Mouse (Mus musculus) forebrain, embryonic 11.5 days (tissue): ENCODE results near the gene Chchd6. TPM values are rescaled to one million over a fixed set of nuclear protein-coding genes. Genes with fewer than 3 reads are reported as not detected.

Experiments used
- ATAC-seq: fragments of 200-750 bp; cut with Nextera tagmentation; replicated peaks from 2 replicates; pipeline ENCODE4 v1.8.0; 2017; ENCODE audit warnings: moderate TSS enrichment; ENCODE audit not compliant: low FRiP score
- DNase-seq: peaks from one replicate; pipeline ENCODE4 v3.0.0-alpha.2; 2017; ENCODE audit warnings: low spot score
- H3K27ac ChIP-seq: fragments of 300-500 bp; sonication (generic); 2 replicates; pipeline ENCODE4 v1.5.1; 2014; ENCODE audit warnings: low read depth, low read length
- H3K27me3 ChIP-seq: fragments of 300-500 bp; sonication (generic); 2 replicates; pipeline ENCODE4 v1.6.1; 2014; ENCODE audit warnings: mild to moderate bottlenecking, low read length, mixed read lengths; ENCODE audit not compliant: control insufficient read depth, insufficient read depth
- H3K36me3 ChIP-seq: fragments of 300-500 bp; sonication (generic); 2 replicates; pipeline ENCODE4 v1.6.1; 2014; ENCODE audit warnings: mild to moderate bottlenecking, low read length, moderate library complexity, mixed read lengths; ENCODE audit not compliant: control insufficient read depth, insufficient read depth
- H3K4me1 ChIP-seq: fragments of 300-500 bp; sonication (generic); replicated peaks from 2 replicates; pipeline ENCODE4 v1.6.1; 2014; ENCODE audit warnings: low read length, mixed read lengths; ENCODE audit not compliant: control insufficient read depth, insufficient read depth
- H3K4me2 ChIP-seq: fragments of 300-500 bp; sonication (generic); 2 replicates; pipeline ENCODE4 v1.6.1; 2014; ENCODE audit warnings: low read depth, mild to moderate bottlenecking, low read length, moderate library complexity, mixed read lengths; ENCODE audit not compliant: severe bottlenecking
- H3K4me3 ChIP-seq: fragments of 300-500 bp; sonication (generic); 2 replicates; pipeline ENCODE4 v1.5.1; 2014; ENCODE audit warnings: low read depth, low read length
- H3K9ac ChIP-seq: fragments of 300-500 bp; sonication (generic); 2 replicates; pipeline ENCODE4 v1.6.1; 2014; ENCODE audit warnings: low read length
- H3K9me3 ChIP-seq: fragments of 300-500 bp; sonication (generic); 2 replicates; pipeline ENCODE4 v1.6.1; 2016; ENCODE audit warnings: low read length, mixed read lengths; ENCODE audit not compliant: control insufficient read depth
- WGBS: fragments of 180-500 bp; shearing (Covaris S2); extraction: QIAGEN DNeasy Blood & Tissue Kit; methylation state at CpG from one replicate; pipeline ENCODE4 v1.1.7; 2014; 5-methylcytosine and 5-hydroxymethylcytosine counted together
- polyA plus RNA-seq: library from polyadenylated mRNA; unstranded; fragments of >200 nt; fragmentation: Nextera tagmentation; extraction: Ambion mirVana; gene quantifications from 2 replicates; pipeline ENCODE4 v1.2.1, GENCODE M21; 2014

The Chchd6 gene
- polyA plus RNA-seq, 1 experiment from 2014 or later = 93.7 TPM

DNA sequence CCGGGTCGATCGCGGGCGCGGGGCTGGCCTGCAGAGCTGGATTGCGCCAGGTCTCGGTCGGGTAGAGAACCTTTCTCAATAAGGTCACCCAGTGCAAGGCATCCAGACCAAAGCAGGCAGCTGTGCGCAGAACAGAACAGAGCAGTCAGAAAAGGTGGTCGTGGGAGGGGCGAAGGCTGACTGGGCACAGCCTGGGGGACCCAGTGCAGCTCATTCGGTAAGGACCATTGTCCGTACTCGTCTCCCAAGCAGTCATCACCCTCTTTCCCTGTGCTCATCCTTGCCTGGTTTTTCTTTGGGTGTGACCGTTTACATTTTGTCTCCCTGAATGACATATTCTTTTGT, 232.4 kb downstream of the Chchd6 start:
- 4% methylated on average over 16 of the region's 16 CpGs for WGBS
- Histone ChIP-seq H3K27me3 (peaks cover 6% of the 10 kb centered on the region), H3K36me3 (no peaks in the 10 kb centered on the region), H3K4me2 (peak overlapping the region; percentile 96), H3K9me3 (no peaks in the 10 kb centered on the region), H3K27ac (no peak overlapping the region), H3K4me3 (peak overlapping the region; percentile 98), H3K4me1 (peaks cover 24% of the 10 kb centered on the region), H3K9ac (peak overlapping the region; percentile 61)
- peak; percentile 35; the same call in 1 of the 2 replicates for ATAC-seq
- DNase-seq = no peak

GRCm38 (mm10) chr6:89362281-89363106, 233.0 kb downstream of the Chchd6 start, which contains the start of gene Plxna1:
TSS of gene Plxna1 (minus strand) at chr6:89362620.
- peak within 1 kb of the TSS; percentile 12; the same call in 1 of the 2 replicates for H3K27ac ChIP-seq
- H3K4me2 ChIP-seq = peak within 1 kb of the TSS; percentile 96
- peaks cover 6% of the 10 kb centered on the region for H3K27me3 ChIP-seq
- H3K9ac ChIP-seq = peak within 1 kb of the TSS; percentile 97
- no peaks in the 10 kb centered on the region for H3K9me3 ChIP-seq
- ATAC-seq (peak; percentile 77), DNase-seq (peak; percentile 89)
- under 1% methylated on average over 81 of the region's 110 CpGs for WGBS
- H3K36me3 ChIP-seq = no peaks in the 10 kb centered on the region
- H3K4me3 ChIP-seq = peak within 1 kb of the TSS; percentile 98
- peaks cover 24% of the 10 kb centered on the region for H3K4me1 ChIP-seq

DNA sequence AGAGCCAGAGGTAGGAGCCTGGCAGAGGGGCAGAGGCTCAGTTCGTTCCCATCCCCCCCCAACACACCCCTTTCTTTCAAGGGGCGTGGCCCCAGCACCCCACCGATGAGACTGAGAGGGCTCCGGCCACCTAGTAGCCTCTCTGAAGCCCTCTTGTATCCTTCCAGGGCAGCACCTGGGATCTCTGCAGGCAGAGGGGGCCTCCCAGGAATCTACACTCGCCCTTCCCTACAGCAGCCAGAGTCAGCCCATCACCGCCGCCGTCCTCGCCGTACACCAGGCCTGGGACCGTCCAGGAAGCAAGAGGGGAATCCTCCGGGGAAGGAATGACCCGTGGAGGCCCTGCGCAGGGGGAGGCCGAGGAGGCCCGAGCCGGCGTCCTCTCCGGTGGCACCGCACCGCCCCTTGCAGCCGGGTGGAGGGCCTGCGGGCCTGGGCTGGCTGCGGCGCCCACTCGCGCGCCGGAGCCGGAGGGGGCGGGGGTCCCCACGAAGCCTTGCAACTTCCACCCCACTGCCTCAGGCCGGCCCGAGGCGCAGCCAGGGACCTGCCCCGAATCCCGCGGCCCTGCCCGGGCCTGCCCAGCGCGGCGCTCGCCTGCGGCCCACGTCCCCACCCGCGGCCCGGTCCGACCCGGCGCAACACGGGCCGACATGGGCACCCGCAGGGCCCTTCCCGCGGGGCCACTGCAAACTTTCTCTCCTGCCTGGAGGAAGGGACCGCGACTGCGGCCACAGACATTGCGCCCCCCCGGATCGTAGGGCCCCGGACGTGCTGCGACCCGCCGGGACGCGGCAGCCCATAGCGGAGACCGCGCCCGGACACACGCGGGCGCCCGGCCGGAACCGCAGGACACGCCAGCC, 233.8 kb downstream of the Chchd6 start:
- Histone ChIP-seq H3K9me3 (no peaks in the 10 kb centered on the region), H3K27ac (peak overlapping the region; percentile 12; the same call in 1 of the 2 replicates), H3K4me3 (peak overlapping the region; percentile 98), H3K27me3 (peaks cover 6% of the 10 kb centered on the region), H3K4me1 (peaks cover 24% of the 10 kb centered on the region), H3K9ac (peak overlapping the region; percentile 97), H3K4me2 (peak overlapping the region; percentile 96), H3K36me3 (no peaks in the 10 kb centered on the region)
- ATAC-seq (peak; percentile 53), DNase-seq (peak; percentile 76)
- under 1% methylated on average over 76 of the region's 80 CpGs for WGBS

DNA sequence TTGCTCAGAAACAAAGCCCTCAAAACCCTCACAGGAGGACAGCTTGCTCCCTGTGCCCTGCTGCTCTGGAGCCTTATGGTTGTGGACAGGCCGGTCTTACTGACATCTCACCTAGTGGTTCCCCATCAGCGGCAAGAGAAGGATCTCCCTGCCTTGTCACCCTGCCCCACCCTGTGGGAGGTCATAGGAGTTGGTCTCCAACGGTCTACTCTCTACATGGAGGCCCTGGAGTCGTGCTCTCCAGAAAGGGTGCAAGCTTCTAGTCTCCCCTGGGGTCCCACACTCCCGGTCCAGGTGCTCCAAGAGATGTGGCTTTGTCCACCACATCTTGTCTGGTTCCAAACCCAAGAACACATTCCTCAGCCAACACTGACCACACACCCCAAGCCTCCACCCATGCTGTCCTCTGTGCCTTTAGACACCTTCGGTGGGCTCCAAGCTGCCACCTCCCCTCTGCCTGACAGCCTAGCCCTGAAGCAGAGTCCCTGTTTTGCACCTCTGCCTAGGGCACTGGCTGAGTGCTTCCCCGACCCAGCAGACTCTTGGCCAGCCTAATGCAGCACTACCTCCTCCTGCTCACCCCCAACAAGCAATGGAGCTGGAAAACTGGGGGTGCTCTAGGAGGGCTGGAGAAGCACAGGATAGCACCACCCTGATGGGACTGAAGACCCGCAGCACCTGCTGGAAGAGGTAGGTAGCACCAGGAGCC, 234.6 kb downstream of the Chchd6 start:
- Histone ChIP-seq H3K4me2 (peak overlapping the region; percentile 96), H3K9me3 (no peaks in the 10 kb centered on the region), H3K27me3 (peaks cover 6% of the 10 kb centered on the region), H3K27ac (no peak overlapping the region), H3K36me3 (peaks cover 5% of the 10 kb centered on the region; the same call in 1 of the 2 replicates), H3K9ac (peak overlapping the region; percentile 97), H3K4me1 (peaks cover 29% of the 10 kb centered on the region), H3K4me3 (peak overlapping the region; percentile 98)
- WGBS = 49% methylated on average over 8 of the region's 8 CpGs
- ATAC-seq (no peak), DNase-seq (no peak)

GRCm38 (mm10) chr6:89359771-89360708, 235.4 kb downstream of the Chchd6 start:
- 55% methylated on average over 20 of the region's 20 CpGs for WGBS
- Histone ChIP-seq H3K27ac (no peak overlapping the region), H3K36me3 (peaks cover 5% of the 10 kb centered on the region; the same call in 1 of the 2 replicates), H3K27me3 (peaks cover 6% of the 10 kb centered on the region), H3K4me2 (peak overlapping the region; percentile 96), H3K4me1 (peaks cover 29% of the 10 kb centered on the region), H3K4me3 (peak overlapping the region; percentile 98), H3K9ac (peak overlapping the region; percentile 97), H3K9me3 (no peaks in the 10 kb centered on the region)
- no peak for ATAC-seq
- DNase-seq = peak; percentile 66

- no peaks in the 10 kb centered on the region for H3K9me3 ChIP-seq
- no peak overlapping the region for H3K4me3 ChIP-seq
- no peak overlapping the region for H3K4me2 ChIP-seq
- H3K4me1 ChIP-seq = peaks cover 29% of the 10 kb centered on the region
- peaks cover 6% of the 10 kb centered on the region for H3K27me3 ChIP-seq
- peaks cover 10% of the 10 kb centered on the region; the same call in 1 of the 2 replicates for H3K36me3 ChIP-seq
- no peak for DNase-seq
- no peak for ATAC-seq
- 97% methylated on average over 3 of the region's 3 CpGs for WGBS
- H3K27ac ChIP-seq = no peak overlapping the region
- H3K9ac ChIP-seq = no peak overlapping the region
Measured at GRCm38 (mm10) chr6:89359192-89359591, 236.3 kb downstream of the Chchd6 start.

GRCm38 (mm10) chr6:89355661-89356060, 239.8 kb downstream of the Chchd6 start:
- Histone ChIP-seq H3K27ac (no peak overlapping the region), H3K9me3 (no peaks in the 10 kb centered on the region), H3K9ac (no peak overlapping the region), H3K36me3 (peaks cover 10% of the 10 kb centered on the region; the same call in 1 of the 2 replicates), H3K4me2 (no peak overlapping the region), H3K27me3 (no peaks in the 10 kb centered on the region), H3K4me3 (no peak overlapping the region), H3K4me1 (peaks cover 33% of the 10 kb centered on the region)
- WGBS = 27% methylated on average over 7 of the region's 7 CpGs
- ATAC-seq (no peak), DNase-seq (no peak)
